Mouse (Mus musculus): Measurements from ENCODE around the gene 9330182L06Rik. TPM values are rescaled to one million over a fixed set of nuclear protein-coding genes. Genes with fewer than 3 reads are reported as not detected.

9330182L06Rik gene
- polyA plus RNA-seq, 1 experiment from 2014 or later = 0.98 TPM

DNA sequence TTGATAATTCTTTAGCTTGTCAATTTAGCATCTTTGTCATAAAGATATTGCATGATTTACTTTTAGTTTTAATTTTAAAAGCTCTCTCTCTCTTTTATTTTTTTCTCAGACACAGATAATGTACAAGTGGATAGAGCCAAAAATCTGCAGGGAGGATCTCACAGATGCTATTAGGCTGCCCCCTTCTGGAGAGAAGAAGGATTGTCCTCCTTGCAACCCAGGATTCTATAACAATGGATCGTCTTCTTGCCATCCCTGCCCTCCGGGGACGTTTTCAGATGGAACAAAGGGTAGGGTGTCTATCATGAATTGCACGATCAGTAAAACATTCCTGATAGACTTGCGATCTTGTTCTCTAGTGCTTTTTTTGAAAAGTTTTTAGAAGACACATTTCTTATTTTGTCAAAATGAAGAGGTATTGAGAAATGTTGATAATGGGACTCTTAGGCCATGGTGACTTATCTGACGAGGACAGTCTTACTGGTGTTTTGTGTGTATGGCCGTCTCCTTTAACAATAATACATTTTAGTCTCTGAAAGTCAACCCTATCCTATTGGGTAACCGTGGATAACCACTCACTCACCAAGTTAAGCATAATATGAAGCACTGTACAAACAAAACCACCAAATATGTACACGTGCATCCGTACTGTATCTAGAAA lies 161.8 kb downstream of the 9330182L06Rik start:
- Histone ChIP-seq H3K4me2 (no peak overlapping the region), H3K4me3 (no peak overlapping the region), H3K27me3 (no peaks in the 10 kb centered on the region), H3K4me1 (replicated peaks) (no peaks in the 10 kb centered on the region), H3K9me3 (replicated peaks) (no peaks in the 10 kb centered on the region), H3K27ac (no peak overlapping the region), H3K9ac (no peak overlapping the region), H3K36me3 (no peaks in the 10 kb centered on the region)
- 40% methylated on average over 10 of the region's 10 CpGs for WGBS
- no peak for ATAC-seq (replicated peaks; ENCODE audit: insufficient number of reproducible peaks, insufficient read depth, low FRiP score, low read depth)

DNA sequence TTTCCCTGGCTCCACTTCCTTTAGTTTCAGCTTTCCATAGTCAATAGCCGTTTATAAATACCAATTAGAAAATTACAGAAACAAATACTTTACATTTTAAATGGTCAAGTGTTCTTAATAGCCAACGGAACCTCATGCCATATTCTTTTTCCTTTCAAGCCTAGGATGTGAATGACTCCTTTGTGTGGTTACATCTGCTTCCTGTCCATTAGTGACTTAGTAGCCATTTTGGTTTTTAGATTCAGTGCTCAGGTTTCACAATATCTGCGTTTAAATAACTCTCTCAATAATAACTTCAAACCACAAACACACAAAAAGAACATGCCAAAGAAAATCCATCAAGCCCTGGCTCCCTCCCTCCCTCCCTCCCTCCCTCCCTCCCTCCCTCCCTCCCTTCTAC lies 162.8 kb downstream of the 9330182L06Rik start:
- no peak overlapping the region for H3K27ac ChIP-seq
- WGBS = 65% methylated on average over 3 of the region's 3 CpGs
- no peak overlapping the region for H3K4me3 ChIP-seq
- no peaks in the 10 kb centered on the region for H3K27me3 ChIP-seq
- ATAC-seq (replicated peaks; ENCODE audit: insufficient number of reproducible peaks, insufficient read depth, low FRiP score, low read depth) = no peak
- no peaks in the 10 kb centered on the region for H3K9me3 ChIP-seq (replicated peaks)
- no peak overlapping the region for H3K9ac ChIP-seq
- no peak overlapping the region for H3K4me2 ChIP-seq
- no peaks in the 10 kb centered on the region for H3K36me3 ChIP-seq
- no peaks in the 10 kb centered on the region for H3K4me1 ChIP-seq (replicated peaks)

DNA sequence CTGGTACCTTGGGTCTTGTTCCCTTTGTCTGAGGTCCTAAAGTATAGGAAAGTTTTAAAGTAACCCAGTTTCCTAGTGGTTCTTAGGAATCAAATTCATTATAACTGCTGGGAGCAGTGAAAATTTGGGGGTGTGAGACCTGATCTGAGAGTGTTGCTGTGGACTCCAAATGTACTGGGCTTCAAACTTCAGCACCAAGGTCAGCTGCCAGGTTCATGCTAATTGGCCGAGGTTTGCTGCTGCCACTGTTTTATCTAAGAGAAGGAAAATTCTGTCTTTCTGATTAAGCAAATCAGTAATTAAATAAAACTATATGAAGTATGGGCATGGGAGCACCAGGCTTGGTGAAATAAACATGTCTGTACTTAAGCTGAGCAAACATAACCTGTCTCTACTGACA lies 180.2 kb downstream of the 9330182L06Rik start:
- 3% methylated on average over 1 of the region's 1 CpGs for WGBS
- H3K9ac ChIP-seq = no peak overlapping the region

DNA sequence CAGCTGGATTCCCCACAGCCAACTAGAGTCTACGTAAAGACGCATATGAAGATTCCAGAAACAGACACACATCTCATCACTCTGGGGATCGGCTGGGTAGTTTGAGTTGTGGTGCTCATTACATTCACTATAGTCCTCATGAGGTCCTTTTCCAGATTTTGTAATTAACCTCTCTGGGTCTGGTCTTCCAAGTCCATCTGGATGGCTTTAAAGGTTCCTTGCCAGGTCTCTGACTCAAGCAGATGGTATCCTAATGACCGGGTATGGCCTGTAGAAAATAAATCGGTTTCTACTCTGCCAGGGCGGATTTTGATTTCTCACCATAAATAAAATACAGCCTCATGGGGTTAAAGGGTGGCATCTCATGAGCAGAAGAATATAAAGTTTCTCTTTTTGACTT lies 183.0 kb downstream of the 9330182L06Rik start:
- H3K4me1 ChIP-seq (replicated peaks) = no peaks in the 10 kb centered on the region
- no peak overlapping the region for H3K9ac ChIP-seq
- no peak overlapping the region for H3K4me2 ChIP-seq
- no peaks in the 10 kb centered on the region for H3K36me3 ChIP-seq
- ATAC-seq (replicated peaks; ENCODE audit: insufficient number of reproducible peaks, insufficient read depth, low FRiP score, low read depth) = no peak
- H3K27ac ChIP-seq = no peak overlapping the region
- no peaks in the 10 kb centered on the region for H3K27me3 ChIP-seq
- H3K4me3 ChIP-seq = no peak overlapping the region
- H3K9me3 ChIP-seq (replicated peaks) = no peaks in the 10 kb centered on the region
- whole genome bisulfite sequencing = 80% methylated on average over 6 of the region's 6 CpGs

More for the DNA sequence above, 180.2 kb downstream of the 9330182L06Rik start:
- Histone ChIP-seq H3K4me1 (replicated peaks) (no peaks in the 10 kb centered on the region), H3K4me2 (no peak overlapping the region), H3K27ac (no peak overlapping the region), H3K4me3 (no peak overlapping the region), H3K27me3 (no peaks in the 10 kb centered on the region), H3K9me3 (replicated peaks) (no peaks in the 10 kb centered on the region), H3K36me3 (no peaks in the 10 kb centered on the region)
- no peak for ATAC-seq (replicated peaks; ENCODE audit: insufficient number of reproducible peaks, insufficient read depth, low FRiP score, low read depth)

DNA sequence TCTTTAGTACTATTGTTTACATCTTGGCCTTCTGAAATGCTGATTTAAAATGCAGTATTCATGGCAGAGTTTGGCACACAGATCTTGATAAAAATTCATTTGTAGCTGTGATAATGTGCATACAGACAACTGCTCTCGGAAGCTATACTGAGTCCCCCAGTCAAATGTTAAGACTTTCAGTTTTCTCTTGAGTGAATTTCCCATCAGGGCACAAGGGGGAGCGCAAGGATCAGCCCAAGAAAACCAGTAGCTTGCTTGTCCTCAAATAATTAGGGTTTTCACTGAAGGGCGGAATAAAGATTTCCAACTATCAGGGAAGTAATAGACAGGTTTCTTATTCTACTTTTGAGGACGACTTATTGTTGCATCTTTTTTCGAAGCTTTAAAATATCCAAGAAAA lies 183.7 kb downstream of the 9330182L06Rik start:
- H3K27me3 ChIP-seq = no peaks in the 10 kb centered on the region
- H3K4me1 ChIP-seq (replicated peaks) = no peaks in the 10 kb centered on the region
- H3K27ac ChIP-seq = no peak overlapping the region
- H3K4me2 ChIP-seq = no peak overlapping the region
- H3K4me3 ChIP-seq = no peak overlapping the region
- no peak for ATAC-seq (replicated peaks; ENCODE audit: insufficient number of reproducible peaks, insufficient read depth, low FRiP score, low read depth)
- WGBS = 70% methylated on average over 5 of the region's 5 CpGs
- H3K9ac ChIP-seq = no peak overlapping the region
- no peaks in the 10 kb centered on the region for H3K9me3 ChIP-seq (replicated peaks)
- H3K36me3 ChIP-seq = no peaks in the 10 kb centered on the region

DNA sequence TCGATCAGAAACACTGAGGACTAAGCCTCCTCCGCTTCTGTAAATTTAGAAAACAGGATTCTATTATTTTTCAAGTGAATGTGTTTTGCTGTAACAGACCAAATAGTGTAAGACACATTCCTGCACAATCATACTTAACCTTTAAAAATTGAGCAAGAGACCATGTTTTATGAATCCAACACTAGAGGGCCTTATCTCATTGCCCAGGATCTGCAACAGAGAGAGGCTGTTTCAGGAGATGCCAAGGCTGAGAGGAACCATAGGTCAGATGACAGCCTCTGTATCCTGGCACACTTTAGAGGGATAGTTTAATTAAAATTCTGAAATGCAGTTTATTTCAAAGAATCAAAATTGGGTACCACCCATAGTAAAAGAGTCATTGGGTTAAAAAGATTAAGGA lies 187.4 kb downstream of the 9330182L06Rik start:
- no peak overlapping the region for H3K9ac ChIP-seq
- 78% methylated on average over 2 of the region's 2 CpGs for WGBS
- H3K4me3 ChIP-seq = no peak overlapping the region
- H3K36me3 ChIP-seq = no peaks in the 10 kb centered on the region
- H3K4me1 ChIP-seq (replicated peaks) = no peaks in the 10 kb centered on the region
- H3K9me3 ChIP-seq (replicated peaks) = no peaks in the 10 kb centered on the region
- no peak overlapping the region for H3K4me2 ChIP-seq
- no peaks in the 10 kb centered on the region for H3K27me3 ChIP-seq
- H3K27ac ChIP-seq = no peak overlapping the region
- ATAC-seq (replicated peaks; ENCODE audit: insufficient number of reproducible peaks, insufficient read depth, low FRiP score, low read depth) = no peak

DNA sequence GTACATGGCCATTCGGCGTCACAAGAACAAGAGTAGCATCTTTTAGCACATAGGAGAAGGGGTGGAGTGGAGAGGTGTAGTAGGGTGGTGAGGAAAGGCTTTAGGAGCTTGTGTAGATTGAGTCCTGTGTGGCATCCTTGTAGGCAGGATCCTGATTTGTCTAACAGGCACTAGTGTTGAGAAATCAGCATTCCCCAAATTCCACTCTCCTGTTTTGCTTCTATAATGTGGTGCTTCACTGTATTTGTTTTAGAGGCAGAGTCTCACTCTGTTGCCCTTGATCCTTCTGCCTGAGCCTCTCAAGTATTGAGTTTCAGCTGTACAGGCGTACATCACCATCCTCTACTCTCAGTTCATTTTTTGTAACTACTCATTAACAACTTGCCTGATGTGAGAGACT lies 211.7 kb downstream of the 9330182L06Rik start:
- Histone ChIP-seq H3K27ac (no peak overlapping the region), H3K9ac (no peak overlapping the region), H3K4me1 (replicated peaks) (no peaks in the 10 kb centered on the region), H3K4me3 (no peak overlapping the region), H3K9me3 (replicated peaks) (no peaks in the 10 kb centered on the region), H3K36me3 (no peaks in the 10 kb centered on the region), H3K27me3 (no peaks in the 10 kb centered on the region), H3K4me2 (no peak overlapping the region)
- WGBS = 76% methylated on average over 3 of the region's 3 CpGs
- no peak for ATAC-seq (replicated peaks; ENCODE audit: insufficient number of reproducible peaks, insufficient read depth, low FRiP score, low read depth)

DNA sequence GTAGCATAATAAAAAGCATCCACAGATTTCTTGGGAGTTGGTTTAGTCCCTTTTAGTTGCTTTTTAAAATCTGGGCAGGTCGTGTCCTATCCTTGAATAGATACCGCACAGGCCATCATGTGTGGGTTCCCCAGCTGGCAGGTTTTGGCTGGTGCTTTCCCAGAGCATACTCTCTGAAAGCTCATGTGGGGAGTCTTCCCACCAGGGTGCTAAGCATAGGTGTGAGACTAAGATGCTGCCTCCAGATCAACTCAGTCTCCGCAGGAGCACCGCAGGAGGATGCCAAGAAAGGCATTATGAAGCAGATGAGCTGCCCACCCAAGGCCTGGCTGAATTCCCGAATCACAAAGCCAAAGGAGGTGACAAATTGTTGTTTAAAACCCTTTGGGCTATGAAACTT lies 229.5 kb downstream of the 9330182L06Rik start:
- H3K27ac ChIP-seq = no peak overlapping the region

DNA sequence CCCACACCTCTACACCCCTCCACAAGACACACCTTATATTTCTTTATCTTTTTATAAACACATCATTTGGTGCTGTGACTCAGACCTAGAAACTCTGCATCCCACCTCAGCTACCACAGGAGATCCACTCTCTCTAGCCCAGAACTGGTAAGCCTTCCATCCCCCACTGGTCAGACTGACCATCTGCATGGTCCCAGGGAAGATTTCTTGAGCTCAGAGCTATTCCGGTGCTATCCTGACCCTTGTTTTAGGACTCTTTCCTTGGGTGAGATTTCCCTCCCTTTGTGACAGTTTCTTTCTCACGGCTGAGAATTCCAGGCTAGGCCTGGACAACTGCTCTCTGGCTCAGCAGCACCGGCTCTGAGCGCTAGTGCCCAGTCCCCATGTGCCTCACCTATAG lies 231.3 kb downstream of the 9330182L06Rik start:
- no peak overlapping the region for H3K4me2 ChIP-seq
- H3K9ac ChIP-seq = no peak overlapping the region
- no peaks in the 10 kb centered on the region for H3K27me3 ChIP-seq
- ATAC-seq (replicated peaks; ENCODE audit: insufficient number of reproducible peaks, insufficient read depth, low FRiP score, low read depth) = no peak
- no peaks in the 10 kb centered on the region for H3K9me3 ChIP-seq (replicated peaks)
- H3K4me1 ChIP-seq (replicated peaks) = no peaks in the 10 kb centered on the region
- no peak overlapping the region for H3K27ac ChIP-seq
- no peak overlapping the region for H3K4me3 ChIP-seq
- H3K36me3 ChIP-seq = no peaks in the 10 kb centered on the region
- 69% methylated on average over 4 of the region's 4 CpGs for WGBS

More for the DNA sequence above, 229.5 kb downstream of the 9330182L06Rik start:
- WGBS = 17% methylated on average over 5 of the region's 5 CpGs
- no peaks in the 10 kb centered on the region for H3K36me3 ChIP-seq
- no peaks in the 10 kb centered on the region for H3K27me3 ChIP-seq
- H3K4me2 ChIP-seq = no peak overlapping the region
- no peaks in the 10 kb centered on the region for H3K9me3 ChIP-seq (replicated peaks)
- no peak for ATAC-seq (replicated peaks; ENCODE audit: insufficient number of reproducible peaks, insufficient read depth, low FRiP score, low read depth)
- H3K4me3 ChIP-seq = no peak overlapping the region
- no peaks in the 10 kb centered on the region for H3K4me1 ChIP-seq (replicated peaks)
- no peak overlapping the region for H3K9ac ChIP-seq

DNA sequence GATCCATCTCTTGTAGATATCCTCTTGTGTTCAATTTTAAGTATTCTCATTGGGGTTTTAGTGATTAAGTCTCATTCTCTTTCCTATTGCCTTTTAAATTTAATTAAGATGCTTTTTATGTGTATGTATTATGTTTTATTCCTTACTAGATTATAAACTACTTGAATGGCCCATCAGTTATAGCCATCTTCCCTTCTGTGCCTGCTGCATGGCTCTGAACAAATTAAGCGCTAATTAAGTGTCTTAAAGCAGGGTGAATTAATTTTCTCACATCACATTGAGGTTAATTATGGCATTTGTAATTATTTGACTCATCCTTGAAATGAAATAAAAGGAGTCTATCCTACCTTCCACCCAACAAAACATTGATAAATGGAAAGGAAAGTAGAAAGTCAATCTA lies 245.1 kb downstream of the 9330182L06Rik start:
- no peaks in the 10 kb centered on the region for H3K36me3 ChIP-seq
- H3K9ac ChIP-seq = no peak overlapping the region
- no peaks in the 10 kb centered on the region for H3K27me3 ChIP-seq
- H3K27ac ChIP-seq = no peak overlapping the region
- ATAC-seq (replicated peaks; ENCODE audit: insufficient number of reproducible peaks, insufficient read depth, low FRiP score, low read depth) = no peak
- 75% methylated on average over 1 of the region's 1 CpGs for WGBS
- H3K4me2 ChIP-seq = no peak overlapping the region
- H3K4me3 ChIP-seq = no peak overlapping the region
- no peaks in the 10 kb centered on the region for H3K9me3 ChIP-seq (replicated peaks)
- H3K4me1 ChIP-seq (replicated peaks) = no peaks in the 10 kb centered on the region

DNA sequence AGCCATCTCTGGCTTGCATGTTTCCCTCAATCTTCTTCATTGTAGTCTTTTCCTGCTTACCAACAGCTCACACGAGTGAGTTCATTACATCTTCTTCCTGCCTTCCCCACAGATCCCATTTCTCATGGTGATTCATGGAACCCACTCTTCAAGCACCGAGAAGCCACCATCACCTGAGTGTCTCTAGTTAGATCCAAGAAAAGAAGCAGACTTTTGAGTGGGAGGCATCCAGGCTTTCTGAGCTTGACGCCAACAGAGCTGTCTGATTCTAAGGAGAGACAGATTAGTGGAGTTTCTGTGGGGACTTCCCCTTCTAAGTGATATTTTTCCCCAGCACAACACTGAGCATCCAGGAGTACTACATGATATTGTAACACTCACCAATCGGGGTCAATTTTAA lies 259.6 kb downstream of the 9330182L06Rik start:
- Histone ChIP-seq H3K4me1 (replicated peaks) (no peaks in the 10 kb centered on the region), H3K27me3 (no peaks in the 10 kb centered on the region), H3K27ac (no peak overlapping the region), H3K36me3 (no peaks in the 10 kb centered on the region), H3K4me3 (no peak overlapping the region), H3K9ac (no peak overlapping the region), H3K9me3 (replicated peaks) (no peaks in the 10 kb centered on the region), H3K4me2 (no peak overlapping the region)
- ATAC-seq (replicated peaks; ENCODE audit: insufficient number of reproducible peaks, insufficient read depth, low FRiP score, low read depth) = no peak
- 77% methylated on average over 4 of the region's 4 CpGs for WGBS

All from heart, embryonic 15.5 days (tissue).